ENCODE assay signal across 7 mouse cellular contexts in the genomic region with DNA sequence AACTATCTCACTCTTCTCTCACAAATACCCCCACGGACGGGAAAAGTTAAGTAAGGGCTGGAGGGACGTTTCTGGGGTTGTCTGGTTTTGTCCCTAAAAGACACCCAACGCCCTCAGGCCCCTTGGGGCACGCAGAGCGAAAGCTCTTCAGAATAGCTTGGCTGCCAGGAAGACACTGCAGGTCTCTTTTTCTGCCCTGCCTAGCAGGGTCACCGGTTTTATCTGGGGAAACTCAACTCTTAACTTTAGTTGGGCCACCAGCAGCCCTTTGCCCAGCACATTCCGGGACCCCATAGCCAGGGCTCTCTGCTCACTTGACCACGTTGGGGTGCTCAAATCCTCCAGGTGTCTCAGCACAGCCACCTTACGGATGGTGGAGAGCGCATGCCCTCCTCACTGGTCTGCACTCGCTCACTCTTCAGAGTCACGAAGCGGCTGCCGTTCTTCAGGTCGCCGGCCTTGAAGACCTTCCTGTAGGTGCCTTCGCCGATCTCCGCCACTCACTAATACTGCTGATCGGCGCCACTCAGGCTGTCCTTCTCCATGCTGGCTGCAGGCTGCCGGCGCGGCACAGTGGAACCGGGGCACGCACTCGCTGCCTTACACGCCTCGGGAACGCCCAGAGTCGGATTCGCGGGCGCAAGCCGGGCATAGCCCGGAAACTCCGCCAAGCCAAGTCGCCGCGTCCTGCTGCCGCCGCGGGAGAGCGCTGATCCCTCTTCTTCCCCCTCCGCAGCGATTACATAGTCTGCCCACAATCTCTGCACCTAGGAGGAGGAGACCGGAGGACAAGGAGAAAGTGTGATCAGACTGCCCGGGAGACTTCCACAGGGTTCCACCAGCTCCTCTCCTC.
DNase-seq lines count a peak whose midpoint lies in the region; ATAC-seq and TF ChIP-seq lines count a peak whose summit lies in the region.

No protein-coding gene starts in this region.

- no peak overlapping the region; the same call in 1 of the 2 replicates for H3K9ac ChIP-seq in stomach, embryonic 15.5 days

- DNase-seq in ES-CJ7 (ENCODE audit: low read depth, low spot score), result peak; percentile 46
- DNase-seq in heart, postnatal 10 days, result peak; percentile 46 to 51
- DNase-seq in kidney, postnatal 36 days, result peak; percentile 22 to 72

- intact Hi-C loops in heart, postnatal 10 days (cut with DNase I), result no loop called here

- no peaks in the 10 kb centered on the region for H3K27me3 ChIP-seq in C2C12 (ENCODE audit: control insufficient read depth, insufficient read depth, insufficient read length)
- peaks cover 22% of the 10 kb centered on the region for H3K27me3 ChIP-seq in stomach, embryonic 15.5 days (replicated peaks)

- TF ChIP-seq POLR2A in cortical plate, adult 2 months (IDR thresholded peaks at IDR 0.05; ENCODE audit: extremely low read depth, insufficient read depth, low read length), result no peak

- H3ac ChIP-seq in C2C12 (ENCODE audit: control insufficient read depth, insufficient read length, low read depth), result peak overlapping the region; percentile 66

- peak overlapping the region; percentile 95 for H3K4me2 ChIP-seq in stomach, embryonic 15.5 days

- no peaks in the 10 kb centered on the region for H3K9me3 ChIP-seq in stomach, embryonic 15.5 days

- H3K36me3 ChIP-seq in C2C12 (ENCODE audit: control insufficient read depth, insufficient read depth), result no peaks in the 10 kb centered on the region
- no peaks in the 10 kb centered on the region for H3K36me3 ChIP-seq in stomach, embryonic 15.5 days

- no peaks in the 10 kb centered on the region for H3K79me3 ChIP-seq in C2C12 (ENCODE audit: low read depth)

- 8% methylated on average over 47 of the region's 49 CpGs for WGBS in stomach, embryonic 15.5 days

- no peaks in the 10 kb centered on the region for H3K79me2 ChIP-seq in C2C12 (ENCODE audit: control insufficient read depth, insufficient read depth)

- 0 out of 2 replicates have a peak, but pooled peaks have one; percentile 52 for ATAC-seq in megakaryocyte-erythroid progenitor cell, adult 5-6 weeks (replicated peaks; ENCODE audit: low FRiP score, low TSS enrichment, poor library complexity, severe bottlenecking)
- peak; percentile 63; the same call in 1 of the 2 replicates for ATAC-seq in stomach, embryonic 15.5 days (ENCODE audit: insufficient read depth, low FRiP score, low read depth)

- no peak overlapping the region for H3K27ac ChIP-seq in cortical plate, adult 2 months (ENCODE audit: insufficient read depth, low read length)
- no peak overlapping the region for H3K27ac ChIP-seq in stomach, embryonic 15.5 days

- H3K4me3 ChIP-seq in C2C12 (ENCODE audit: insufficient read depth, poor library complexity, severe bottlenecking), result peak overlapping the region; percentile 11
- H3K4me3 ChIP-seq in cortical plate, adult 2 months (ENCODE audit: insufficient read depth, low read length), result peak overlapping the region; percentile 51
- H3K4me3 ChIP-seq in stomach, embryonic 15.5 days (replicated peaks), result peak overlapping the region; percentile 52

- peaks cover 2% of the 10 kb centered on the region; the same call in 1 of the 2 replicates for H3K4me1 ChIP-seq in cortical plate, adult 2 months (ENCODE audit: control insufficient read depth, insufficient read depth, low read length)
- H3K4me1 ChIP-seq in stomach, embryonic 15.5 days, result peaks cover 16% of the 10 kb centered on the region

- TF ChIP-seq CTCF in C2C12 (IDR thresholded peaks at IDR 0.05; ENCODE audit: control insufficient read depth, insufficient read depth, insufficient read length), result no peak
- TF ChIP-seq CTCF in cortical plate, adult 2 months (IDR thresholded peaks at IDR 0.05; ENCODE audit: extremely low read depth, insufficient read depth, low read length), result no peak

TF ChIP-seq in C2C12, 6 proteins besides CTCF, POLR2A, EP300 and RAD21:
- TF ChIP-seq USF1 (IDR thresholded peaks at IDR 0.05; ENCODE audit: low read depth), result no peak
- no peak for TF ChIP-seq MAX (IDR thresholded peaks at IDR 0.05)
- no peak for TF ChIP-seq MYOD1 (IDR thresholded peaks at IDR 0.05; ENCODE audit: control insufficient read depth, insufficient read length, low read depth)
- TF ChIP-seq CEBPB (IDR thresholded peaks at IDR 0.05; ENCODE audit: low read depth), result no peak
- no peak for TF ChIP-seq MYOG (IDR thresholded peaks at IDR 0.05; ENCODE audit: control insufficient read depth, extremely low read depth, insufficient read length)
- TF ChIP-seq FOSL1 (IDR thresholded peaks at IDR 0.05; ENCODE audit: insufficient read depth, low read length, poor library complexity, severe bottlenecking), result no peak
TF ChIP-seq in C2C12: peak in this region for 0.
